Mouse (Mus musculus) myocyte (in vitro differentiated cells): Measurements from ENCODE around the gene Gm9903.

Experiments used
- CEBPB ChIP-seq: IDR thresholded peaks from 2 replicates; pipeline ENCODE4 v1.6.1; 2011; ENCODE audit warnings: mild to moderate bottlenecking, moderate library complexity; ENCODE audit not compliant: poor library complexity, insufficient read depth, severe bottlenecking
- E2F4 ChIP-seq: IDR thresholded peaks from one replicate; pipeline ENCODE4 v1.6.1; 2011; ENCODE audit warnings: mild to moderate bottlenecking, control low read depth, moderate library complexity; ENCODE audit not compliant: insufficient read depth
- MAX ChIP-seq: IDR thresholded peaks from one replicate; pipeline ENCODE4 v1.6.1; 2011; ENCODE audit warnings: low read depth, mild to moderate bottlenecking, control low read depth
- MYOD1 ChIP-seq, 3 experiments: IDR thresholded peaks; one replicate each; pipeline ENCODE4 v1.6.1; 2011; ENCODE audit warnings: control low read depth in 2 of 3, low read depth in 2 of 3, mild to moderate bottlenecking in 2 of 3, moderate library complexity in 1 of 3; ENCODE audit not compliant: insufficient read length in 2 of 3, control insufficient read depth in 1 of 3
- MYOG ChIP-seq, 3 experiments: IDR thresholded peaks; one replicate each; pipeline ENCODE4 v1.6.1; 2011; ENCODE audit warnings: control low read depth in 2 of 3, low read depth in 2 of 3, mild to moderate bottlenecking in 2 of 3; ENCODE audit not compliant: insufficient read length in 2 of 3, control insufficient read depth in 1 of 3, insufficient read depth in 1 of 3
- POLR2A ChIP-seq: IDR thresholded peaks from one replicate; pipeline ENCODE4 v1.6.1; 2011; ENCODE audit warnings: low read depth, mild to moderate bottlenecking, control low read depth, moderate library complexity; ENCODE audit not compliant: insufficient read length
- POLR2AphosphoS2 ChIP-seq: IDR thresholded peaks from one replicate; pipeline ENCODE4 v1.6.1; 2011; ENCODE audit warnings: low read depth, control low read depth; ENCODE audit not compliant: insufficient read length
- REST ChIP-seq: IDR thresholded peaks from one replicate; pipeline ENCODE4 v1.6.1; 2011; ENCODE audit warnings: mild to moderate bottlenecking, control low read depth, moderate library complexity; ENCODE audit not compliant: insufficient read depth, insufficient read length
- SRF ChIP-seq: IDR thresholded peaks from one replicate; pipeline ENCODE4 v1.6.1; 2011; ENCODE audit warnings: low read depth; ENCODE audit not compliant: control insufficient read depth, insufficient read length
- TCF12 ChIP-seq: IDR thresholded peaks from one replicate; pipeline ENCODE4 v1.6.1; 2011; ENCODE audit warnings: mild to moderate bottlenecking, control low read depth; ENCODE audit not compliant: poor library complexity, insufficient read depth, severe bottlenecking
- TCF3 ChIP-seq: IDR thresholded peaks from one replicate; pipeline ENCODE4 v1.6.1; 2011; ENCODE audit warnings: low read depth, control low read depth; ENCODE audit not compliant: insufficient read length
- USF1 ChIP-seq: IDR thresholded peaks from one replicate; pipeline ENCODE4 v1.6.1; 2011; ENCODE audit warnings: low read depth, mild to moderate bottlenecking, control low read depth, moderate library complexity

GRCm38 (mm10) chr5:33627968-33628367 lies 1.8 kb upstream of the Gm9903 start:
- TF ChIP-seq POLR2A (no peak), REST (no peak), USF1 (peak; percentile 90), CEBPB (no peak), MAX (no peak), MYOD1 (IDR thresholded peaks at IDR 0.05; ENCODE audit: control insufficient read depth in 1 of 3, insufficient read length in 2 of 3, low read depth in 2 of 3) (no peak), E2F4 (no peak), TCF12 (no peak), POLR2AphosphoS2 (no peak), TCF3 (no peak), MYOG (IDR thresholded peaks at IDR 0.05; ENCODE audit: control insufficient read depth in 1 of 3, insufficient read depth in 1 of 3, insufficient read length in 2 of 3, low read depth in 2 of 3) (no peak), SRF (no peak)
